Mouse (Mus musculus) lung, postnatal 0 days (tissue): ENCODE measurements around the gene Gm9821. TPM values are rescaled to one million over a fixed set of nuclear protein-coding genes. Genes with fewer than 3 reads are reported as not detected.

Source experiments
- ATAC-seq: fragments of 200-750 bp; cut with Nextera tagmentation; 2 replicates; pipeline ENCODE4 v1.8.0; 2017; ENCODE audit warnings: moderate library complexity
- DNase-seq: peaks from one replicate; pipeline ENCODE4 v3.0.0-alpha.2; 2016; ENCODE audit warnings: low spot score
- H3K27ac ChIP-seq: fragments of 300-500 bp; sonication (generic); 2 replicates; pipeline ENCODE4 v1.5.1; 2014; ENCODE audit warnings: antibody characterized with exemption, mild to moderate bottlenecking, low read length, mixed read lengths
- H3K27me3 ChIP-seq: fragments of 300-500 bp; sonication (generic); replicated peaks from 2 replicates; pipeline ENCODE4 v1.6.1; 2014; ENCODE audit warnings: low read length, mixed read lengths; ENCODE audit not compliant: insufficient read depth
- H3K36me3 ChIP-seq: fragments of 300-500 bp; sonication (generic); 2 replicates; pipeline ENCODE4 v1.6.1; 2014; ENCODE audit warnings: low read length, mixed read lengths; ENCODE audit not compliant: insufficient read depth
- H3K4me1 ChIP-seq: fragments of 300-500 bp; sonication (generic); 2 replicates; pipeline ENCODE4 v1.6.1; 2014; ENCODE audit warnings: antibody characterized with exemption, low read depth, low read length, mixed read lengths; ENCODE audit not compliant: insufficient read depth
- H3K4me2 ChIP-seq: fragments of 300-500 bp; sonication (generic); replicated peaks from 2 replicates; pipeline ENCODE4 v1.6.1; 2014; ENCODE audit warnings: low read depth, mild to moderate bottlenecking, low read length, moderate library complexity, mixed read lengths
- H3K4me3 ChIP-seq: fragments of 300-500 bp; sonication (generic); 2 replicates; pipeline ENCODE4 v1.5.1; 2014; ENCODE audit warnings: low read depth, low read length
- H3K9ac ChIP-seq: fragments of 300-500 bp; sonication (generic); replicated peaks from 2 replicates; pipeline ENCODE4 v1.6.1; 2014; ENCODE audit warnings: low read depth, mild to moderate bottlenecking
- H3K9me3 ChIP-seq: fragments of 300-500 bp; sonication (generic); 2 replicates; pipeline ENCODE4 v1.6.1; 2016; ENCODE audit warnings: low read length, mixed read lengths
- CTCF ChIP-seq: IDR thresholded peaks from 2 replicates; pipeline ENCODE4 v1.5.1; 2016; ENCODE audit warnings: antibody characterized with exemption, mild to moderate bottlenecking
- EP300 ChIP-seq: IDR thresholded peaks from 2 replicates; pipeline ENCODE4 v1.6.1; 2016; ENCODE audit warnings: antibody characterized with exemption, mild to moderate bottlenecking, control low read depth
- WGBS: fragments of 180-500 bp; shearing (Covaris S2); extraction: QIAGEN DNeasy Blood & Tissue Kit; methylation state at CpG from one replicate; pipeline ENCODE4 v1.1.7; 2014; 5-methylcytosine and 5-hydroxymethylcytosine counted together
- polyA plus RNA-seq: library from polyadenylated mRNA; unstranded; fragments of >200 nt; fragmentation: Nextera tagmentation; extraction: Ambion mirVana; gene quantifications from 2 replicates; pipeline ENCODE4 v1.2.1, GENCODE M21; 2015

Gm9821 gene
- polyA plus RNA-seq, 1 experiment from 2014 or later, result 0.14 TPM

DNA sequence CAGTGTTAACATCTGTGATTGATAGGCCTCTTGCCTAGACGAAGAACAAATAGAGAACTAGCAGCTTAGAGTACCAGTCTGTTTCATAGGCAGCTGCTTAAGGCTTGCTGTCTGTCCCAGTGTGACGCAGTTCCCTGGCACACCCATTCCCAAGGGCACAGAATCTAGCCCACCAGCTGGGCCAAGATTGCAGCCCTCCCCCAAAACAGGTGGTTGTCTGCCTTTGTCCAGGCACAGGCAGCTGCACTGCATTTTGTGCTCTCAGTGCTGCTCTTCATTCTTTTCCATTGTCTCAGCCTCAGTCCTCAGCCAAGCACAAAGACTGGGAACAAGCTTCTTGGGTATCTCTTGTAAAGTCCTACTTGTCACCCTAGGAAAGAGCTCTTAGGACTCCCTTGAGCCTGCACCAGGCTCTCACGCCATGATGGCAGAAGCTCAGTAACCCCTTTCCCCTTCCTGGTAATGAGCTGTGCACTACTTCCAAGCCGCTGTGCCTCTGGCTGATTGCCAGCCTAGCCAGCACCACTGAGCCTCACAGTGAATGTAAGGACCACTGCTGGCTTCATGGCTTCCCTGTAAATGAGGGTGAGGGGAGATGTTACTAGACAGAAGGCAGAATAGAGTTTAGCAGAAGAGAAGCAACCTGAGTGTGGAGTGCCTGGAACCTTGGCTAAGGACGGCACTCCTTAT lies 40.7 kb upstream of the Gm9821 start:
- 70% methylated on average over 5 of the region's 5 CpGs for WGBS

DNA sequence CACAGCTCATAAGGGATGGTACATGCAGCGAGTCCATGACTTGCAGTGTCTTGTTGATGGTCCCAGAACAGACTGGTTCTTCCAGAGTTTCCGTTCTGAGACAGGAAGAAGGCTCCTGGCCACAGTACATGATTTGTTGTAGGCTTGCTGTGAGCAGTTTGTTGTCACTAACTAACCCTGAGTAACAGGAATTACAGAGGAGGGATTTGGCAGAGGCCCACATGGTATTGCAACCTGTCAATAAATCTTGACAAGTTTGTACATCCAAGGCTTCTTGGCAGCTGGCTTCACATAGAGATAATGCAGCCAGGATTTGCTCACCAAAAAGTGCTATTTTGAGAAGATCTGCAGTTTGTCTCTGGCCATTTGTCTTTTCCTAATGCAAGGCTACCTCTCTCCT lies 39.4 kb upstream of the Gm9821 start:
- H3K4me2 ChIP-seq, result no peak overlapping the region
- DNase-seq (no peak), ATAC-seq (no peak)
- H3K27me3 ChIP-seq, result no peaks in the 10 kb centered on the region
- no peaks in the 10 kb centered on the region for H3K9me3 ChIP-seq
- peaks cover 13% of the 10 kb centered on the region; the same call in 1 of the 2 replicates for H3K36me3 ChIP-seq
- TF ChIP-seq EP300 (no peak), CTCF (no peak)
- WGBS, result 93% methylated on average over 2 of the region's 2 CpGs
- no peak overlapping the region for H3K9ac ChIP-seq
- H3K4me1 ChIP-seq, result no peaks in the 10 kb centered on the region
- H3K27ac ChIP-seq, result no peak overlapping the region
- H3K4me3 ChIP-seq, result no peak overlapping the region

More for the DNA sequence above, 40.7 kb upstream of the Gm9821 start:
- Histone ChIP-seq H3K36me3 (peaks cover 7% of the 10 kb centered on the region; the same call in 1 of the 2 replicates), H3K9ac (no peak overlapping the region), H3K27me3 (no peaks in the 10 kb centered on the region), H3K4me1 (no peaks in the 10 kb centered on the region), H3K9me3 (no peaks in the 10 kb centered on the region), H3K4me2 (no peak overlapping the region), H3K27ac (no peak overlapping the region), H3K4me3 (no peak overlapping the region)
- DNase-seq (no peak), ATAC-seq (no peak)
- TF ChIP-seq EP300 (no peak), CTCF (no peak)

DNA sequence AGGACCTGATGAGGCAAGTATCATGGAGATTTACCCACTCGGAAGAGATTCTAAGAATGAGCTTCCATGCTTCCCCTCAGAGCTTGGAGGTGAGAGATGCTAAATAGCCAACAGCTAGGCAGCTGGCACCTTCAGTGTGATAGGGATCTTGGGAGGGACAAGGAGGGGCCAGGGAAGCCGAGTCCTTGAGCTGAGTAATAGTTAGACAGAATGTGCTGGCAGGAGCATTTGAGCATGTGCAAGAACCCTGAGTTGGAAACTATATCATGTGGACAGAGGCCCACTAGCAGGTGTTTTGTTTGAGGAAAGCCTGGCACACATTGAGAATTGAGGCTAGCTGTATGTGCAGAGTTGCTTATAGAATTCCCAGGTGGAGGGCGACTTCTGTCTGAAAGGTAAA lies 32.9 kb upstream of the Gm9821 start:
- Histone ChIP-seq H3K27ac (no peak overlapping the region), H3K36me3 (peaks cover 42% of the 10 kb centered on the region), H3K9ac (no peak overlapping the region), H3K4me3 (no peak overlapping the region), H3K4me1 (no peaks in the 10 kb centered on the region), H3K4me2 (no peak overlapping the region), H3K27me3 (no peaks in the 10 kb centered on the region), H3K9me3 (no peaks in the 10 kb centered on the region)
- DNase-seq (no peak), ATAC-seq (no peak)
- TF ChIP-seq EP300 (no peak), CTCF (no peak)
- WGBS, result 55% methylated on average over 3 of the region's 3 CpGs

DNA sequence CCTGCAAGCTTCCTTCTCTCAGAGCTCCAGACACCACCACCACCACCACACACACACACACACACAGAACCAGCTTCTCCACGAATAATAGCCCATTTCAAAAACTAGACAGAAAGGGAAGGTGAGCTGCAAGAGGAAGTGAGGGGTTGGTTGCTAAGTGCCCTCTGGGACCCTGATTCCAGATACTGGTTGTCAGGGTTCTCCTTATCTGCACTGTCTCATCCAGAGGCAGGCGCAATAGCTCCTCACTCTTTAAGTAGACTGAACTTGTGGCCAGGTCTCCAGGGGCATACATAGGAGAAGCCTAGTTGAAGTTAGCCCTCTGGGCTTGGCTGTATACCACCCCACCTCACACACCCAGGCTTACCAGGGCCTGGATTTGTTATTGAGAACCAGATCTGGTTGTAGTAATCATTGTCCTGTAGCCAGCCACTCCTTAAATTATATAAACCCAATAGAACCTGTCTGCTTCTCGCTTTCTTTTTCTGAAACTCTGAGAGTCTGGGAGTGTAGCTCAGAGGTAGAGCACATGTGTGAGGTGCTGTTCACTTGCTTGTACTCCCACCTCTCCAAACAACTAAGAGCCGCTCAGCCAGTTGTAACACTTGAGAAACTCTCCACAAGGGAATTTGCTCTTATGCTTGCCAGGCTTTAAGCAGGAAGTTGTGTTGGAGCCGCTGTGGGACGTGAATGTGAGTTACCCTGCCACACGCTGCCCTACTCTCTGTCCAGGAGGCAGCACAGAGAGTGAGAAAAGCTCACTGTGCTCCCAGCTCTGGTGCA lies 32.0 kb upstream of the Gm9821 start:
- peak; percentile 91 for ATAC-seq
- Histone ChIP-seq H3K4me2 (no peak overlapping the region), H3K36me3 (peaks cover 51% of the 10 kb centered on the region), H3K4me1 (no peaks in the 10 kb centered on the region), H3K9me3 (no peaks in the 10 kb centered on the region), H3K9ac (no peak overlapping the region), H3K4me3 (no peak overlapping the region), H3K27ac (no peak overlapping the region), H3K27me3 (no peaks in the 10 kb centered on the region)
- peak; percentile 30; the same call in 1 of the 2 replicates for TF ChIP-seq EP300
- no peak for TF ChIP-seq CTCF
- WGBS, result 56% methylated on average over 7 of the region's 7 CpGs
- DNase-seq, result peak; percentile 84

DNA sequence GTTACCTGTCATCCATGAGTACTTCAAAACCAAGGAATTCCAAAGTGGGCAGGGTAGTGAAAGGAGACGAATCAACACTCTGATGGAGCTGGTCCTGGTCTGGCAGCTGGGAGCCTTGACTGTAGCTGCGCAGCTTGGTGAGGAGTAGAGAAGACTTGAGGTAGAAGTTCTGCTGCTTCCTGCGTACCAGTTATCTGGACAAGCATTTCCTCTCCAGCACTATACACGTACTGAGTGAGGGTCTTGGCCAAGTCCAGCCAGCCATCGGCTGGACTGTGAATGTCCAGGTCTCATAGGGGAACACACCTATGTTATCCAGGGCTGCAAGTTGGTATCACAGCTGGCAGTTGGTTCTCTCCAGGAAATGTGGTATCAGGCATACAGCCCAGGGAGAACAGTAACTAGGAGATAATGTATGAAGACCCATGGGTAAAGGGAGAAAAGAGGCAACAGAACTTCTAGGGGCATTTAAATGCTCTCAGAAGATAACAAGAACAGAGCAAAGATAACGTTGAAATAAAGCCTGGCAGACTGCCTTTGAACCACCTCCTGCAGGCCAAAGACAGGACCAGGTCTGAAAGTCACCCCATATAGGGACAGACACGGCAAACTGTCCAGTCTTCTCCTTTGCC lies 29.0 kb upstream of the Gm9821 start:
- Histone ChIP-seq H3K9me3 (no peaks in the 10 kb centered on the region), H3K4me3 (no peak overlapping the region), H3K9ac (no peak overlapping the region), H3K27me3 (peaks cover 10% of the 10 kb centered on the region; the same call in 1 of the 2 replicates), H3K4me1 (no peaks in the 10 kb centered on the region), H3K4me2 (no peak overlapping the region), H3K27ac (no peak overlapping the region), H3K36me3 (peaks cover 42% of the 10 kb centered on the region)
- ATAC-seq, result no peak
- WGBS, result 85% methylated on average over 7 of the region's 7 CpGs
- no peak for DNase-seq
- no peak for TF ChIP-seq EP300
- no peak for TF ChIP-seq CTCF

DNA sequence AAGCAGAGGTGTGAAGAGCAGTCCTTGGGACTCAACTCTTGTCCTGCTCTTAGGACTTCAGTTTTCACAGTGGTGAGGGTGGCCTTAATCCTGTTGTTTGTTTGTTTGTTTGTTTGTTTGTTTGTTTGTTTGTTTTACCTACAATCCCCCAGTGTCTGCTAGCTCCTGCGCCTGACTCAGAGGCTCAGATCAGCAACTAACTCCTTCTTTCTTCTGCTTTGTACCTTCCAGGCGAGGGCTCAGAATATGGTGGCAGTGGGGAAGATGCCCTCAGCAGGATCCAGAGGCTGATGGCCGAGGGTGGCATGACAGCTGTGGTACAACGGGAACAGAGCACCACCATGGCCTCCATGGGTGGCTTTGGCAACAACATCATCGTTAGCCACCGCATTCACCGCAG lies 28.4 kb upstream of the Gm9821 start:
- H3K4me2 ChIP-seq, result no peak overlapping the region
- DNase-seq (no peak), ATAC-seq (no peak)
- H3K27ac ChIP-seq, result no peak overlapping the region
- H3K36me3 ChIP-seq, result peaks cover 36% of the 10 kb centered on the region
- 89% methylated on average over 7 of the region's 7 CpGs for WGBS
- H3K9ac ChIP-seq, result no peak overlapping the region
- H3K4me3 ChIP-seq, result no peak overlapping the region
- TF ChIP-seq CTCF (no peak), EP300 (no peak)
- H3K9me3 ChIP-seq, result no peaks in the 10 kb centered on the region
- peaks cover 5% of the 10 kb centered on the region; the same call in 1 of the 2 replicates for H3K4me1 ChIP-seq
- peaks cover 17% of the 10 kb centered on the region for H3K27me3 ChIP-seq
